Mouse (Mus musculus) retina, postnatal 1 day (tissue): ENCODE data around the gene Otulinl.
A peak's percentile ranks its signal among the peaks of the same experiment; 100 is the strongest.
"Not testable (repeated sequence)": the region's sequence is repeated elsewhere in the genome, so short reads cannot be mapped to it uniquely, and the experiment has no call there.

ENCODE experiments used
- DNase-seq: peaks from one replicate; pipeline ENCODE4 v3.0.0-alpha.2; 2012

The Otulinl gene

DNA sequence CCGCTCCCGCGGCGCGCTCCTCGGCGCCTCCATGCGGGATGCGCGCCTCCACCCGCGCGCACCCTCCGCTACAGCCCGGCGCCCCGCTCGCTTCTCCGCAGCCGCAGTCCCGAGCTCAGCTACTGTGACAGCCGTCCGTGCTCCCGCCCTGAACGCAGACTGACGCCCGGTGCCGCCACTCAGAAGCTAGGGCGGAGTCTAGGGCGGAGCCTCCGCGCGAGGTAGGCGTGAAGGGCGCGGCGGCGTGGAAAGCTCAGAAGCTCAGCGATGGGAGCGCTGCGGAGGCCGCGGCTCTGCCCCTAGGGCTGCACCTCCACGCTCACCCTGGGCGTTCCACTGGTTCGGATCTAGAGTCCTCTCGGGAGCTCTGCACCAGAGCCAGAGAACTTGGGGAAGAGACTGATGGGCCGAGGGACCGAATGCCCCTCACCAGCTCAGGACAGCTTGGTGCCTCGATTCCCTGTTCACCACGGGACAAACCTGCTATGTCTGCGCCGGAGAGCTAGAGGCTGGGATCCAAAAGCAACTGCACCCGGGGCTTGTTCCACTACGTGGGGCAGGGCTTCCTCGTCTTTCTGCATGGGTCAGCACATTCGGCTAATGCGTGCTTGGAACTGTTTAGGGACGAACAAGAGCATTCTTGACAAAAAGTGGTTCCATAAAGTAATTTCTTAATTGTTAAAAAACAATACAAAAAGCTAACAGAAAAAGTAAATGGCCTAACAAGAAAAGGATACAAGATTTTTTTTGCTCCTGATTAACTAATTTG, at the start of gene Otulinl:
TSS of gene Otulinl (minus strand) at position 161 of the 769 bp plus-strand sequence.
- DNase-seq, result peak; percentile 96

DNA sequence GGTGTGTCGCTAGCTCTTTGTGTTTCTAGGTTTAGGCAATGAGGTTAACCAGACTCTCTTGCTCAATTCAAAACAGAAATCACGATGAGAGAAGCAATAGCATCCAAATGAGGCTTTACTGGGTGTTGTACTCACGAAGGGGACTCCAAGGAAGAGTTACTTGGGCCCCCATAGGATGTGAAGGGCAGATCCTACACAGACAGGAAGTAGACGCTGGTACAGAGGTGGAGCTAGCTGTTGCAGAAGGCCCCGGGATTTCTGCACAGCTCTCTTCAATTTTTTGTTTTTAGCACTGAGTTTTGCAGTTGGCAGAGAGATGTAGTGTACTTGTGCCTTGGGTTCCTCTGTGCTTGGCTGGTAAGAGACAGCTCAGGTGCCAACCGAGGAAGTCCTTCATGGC, 44.8 kb upstream of the Otulinl start:
- no peak for DNase-seq

DNA sequence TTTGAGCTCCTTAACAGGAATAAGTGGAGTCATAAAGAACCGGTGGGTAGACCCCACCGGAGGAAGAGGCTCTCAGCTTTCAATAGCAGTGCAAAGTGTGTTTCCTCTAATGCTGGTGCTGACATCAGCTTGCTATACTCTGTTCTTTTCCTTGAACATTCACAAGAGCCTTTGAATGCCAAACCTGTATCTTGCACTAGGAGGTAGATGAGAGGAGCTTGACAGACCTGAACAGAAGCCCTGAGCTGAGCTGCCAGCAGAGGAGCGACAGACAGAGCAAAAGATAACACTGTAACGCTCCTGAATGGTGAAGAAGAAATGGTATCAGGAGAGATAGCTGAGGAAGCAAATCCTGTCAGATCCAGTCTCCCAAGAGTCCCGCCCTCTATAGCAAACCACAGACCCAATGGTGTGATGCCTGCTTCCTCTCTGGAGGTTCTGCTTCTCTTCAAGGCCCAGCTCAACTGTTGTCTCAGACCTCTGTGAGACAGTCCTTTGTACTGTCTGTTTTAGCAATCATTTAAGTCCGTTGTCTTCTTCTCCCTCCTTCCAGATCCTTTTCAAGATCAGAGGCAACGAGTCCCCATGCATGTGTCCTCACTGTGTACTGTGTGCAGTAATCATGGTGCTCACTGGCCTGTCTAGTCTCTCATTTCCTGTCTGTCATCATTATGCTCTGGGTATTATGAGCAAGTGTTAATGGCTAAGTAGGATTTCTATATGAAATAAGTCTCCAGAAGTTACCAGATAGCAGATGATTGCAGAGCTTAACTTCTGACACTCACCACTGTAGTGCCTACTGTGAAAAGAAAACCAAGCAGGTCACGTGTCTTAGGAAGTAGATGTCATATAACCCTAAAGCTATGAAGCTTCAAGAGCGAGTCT, 43.7 kb upstream of the Otulinl start:
- no peak for DNase-seq

DNA sequence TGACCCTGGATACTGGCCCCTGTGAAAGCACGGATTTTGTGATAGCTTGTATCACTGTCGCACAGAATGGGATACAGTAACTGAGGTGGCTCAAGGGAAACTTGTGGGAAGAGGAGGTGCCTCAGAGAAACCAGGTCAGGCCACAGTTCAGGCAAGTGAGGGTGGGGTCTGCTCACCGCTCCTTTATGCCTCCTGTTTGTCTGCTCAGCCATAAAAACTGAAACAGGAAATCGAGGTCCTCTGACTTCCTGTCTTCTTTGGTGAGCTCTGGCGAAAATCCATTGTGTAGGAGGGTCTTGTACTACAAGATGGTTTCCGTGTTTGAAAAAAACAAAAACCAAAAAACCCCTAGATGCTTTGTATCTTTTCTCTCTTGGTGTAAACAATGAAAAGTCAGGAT, 42.9 kb upstream of the Otulinl start:
- DNase-seq, result no peak

DNA sequence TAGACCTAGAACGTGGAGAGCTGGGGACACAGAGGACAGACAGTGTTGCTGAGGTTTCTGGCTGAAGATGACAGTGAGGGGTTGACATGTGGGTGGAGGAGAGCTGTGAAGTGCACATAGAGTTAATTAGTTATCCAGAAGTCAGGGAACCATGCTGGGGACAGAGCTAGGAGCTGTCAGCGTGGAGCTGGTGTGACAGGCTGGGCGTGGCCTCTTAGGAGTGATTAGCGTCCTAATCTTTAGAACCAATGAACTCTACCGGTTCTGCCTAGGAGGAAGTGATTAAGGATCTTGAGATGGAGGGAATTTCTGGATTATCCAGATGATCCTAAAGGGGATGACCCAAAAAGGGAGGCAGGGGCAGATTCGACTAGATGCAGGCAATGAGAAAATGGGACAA, 42.4 kb upstream of the Otulinl start:
- peak; percentile 60 for DNase-seq

DNA sequence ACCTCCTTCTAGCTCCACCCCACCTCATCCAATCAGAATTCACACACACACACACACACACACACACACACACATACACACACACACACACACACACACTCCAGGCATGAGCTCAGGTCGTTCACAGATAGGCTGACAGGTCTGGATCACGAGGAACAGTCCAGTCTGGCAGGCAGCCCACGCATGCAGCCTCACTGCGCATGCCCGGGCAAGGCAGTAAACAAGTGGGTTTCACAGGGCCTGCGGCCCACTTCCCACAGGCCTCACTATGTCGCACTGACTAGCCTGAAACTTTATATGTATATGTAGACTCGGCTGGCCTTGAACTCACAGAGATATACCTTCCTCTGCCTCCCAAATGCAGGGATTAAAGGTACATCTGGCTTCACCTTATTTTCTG, 38.9 kb upstream of the Otulinl start:
- not testable (repeated sequence) for DNase-seq

DNA sequence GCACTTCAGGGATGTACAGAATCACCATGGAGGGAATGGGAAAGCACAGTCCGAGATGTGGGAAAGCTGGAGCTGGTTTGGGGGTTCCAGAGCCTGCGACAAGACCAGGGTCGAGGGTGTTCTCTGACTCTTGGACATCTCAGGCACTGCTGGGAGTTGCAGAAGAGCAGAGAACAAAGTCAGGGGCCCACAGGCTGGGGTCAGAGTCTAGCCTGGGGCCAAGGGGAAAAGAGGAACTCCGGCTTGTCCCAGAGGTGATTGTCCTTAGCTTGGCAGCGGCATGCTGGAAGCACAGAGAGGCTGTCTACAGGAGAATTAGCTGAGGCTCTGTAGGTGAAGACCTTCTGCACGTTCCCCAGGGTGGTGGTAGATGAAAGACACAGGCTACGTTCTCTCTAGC, 37.3 kb upstream of the Otulinl start:
- no peak for DNase-seq

DNA sequence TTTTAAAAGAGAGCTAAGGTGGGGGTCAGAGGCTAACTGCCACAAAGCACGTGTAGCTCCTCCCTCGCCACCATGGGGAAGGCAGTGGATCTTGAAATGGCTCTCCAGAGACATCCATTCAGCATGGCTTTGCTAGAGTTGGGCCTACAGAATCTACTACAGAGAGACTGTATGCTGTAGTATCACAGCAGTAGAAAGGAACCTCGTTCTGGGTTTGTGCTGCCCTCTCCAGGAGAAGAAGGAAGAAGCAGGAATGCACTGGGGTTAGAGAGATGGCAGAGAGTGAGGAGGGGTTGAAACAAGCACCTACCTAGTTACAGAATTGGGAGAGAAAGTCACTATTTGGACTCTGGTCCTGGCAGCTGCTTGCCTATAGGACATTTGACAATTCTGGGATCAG, 34.0 kb upstream of the Otulinl start:
- DNase-seq, result peak; percentile 42

DNA sequence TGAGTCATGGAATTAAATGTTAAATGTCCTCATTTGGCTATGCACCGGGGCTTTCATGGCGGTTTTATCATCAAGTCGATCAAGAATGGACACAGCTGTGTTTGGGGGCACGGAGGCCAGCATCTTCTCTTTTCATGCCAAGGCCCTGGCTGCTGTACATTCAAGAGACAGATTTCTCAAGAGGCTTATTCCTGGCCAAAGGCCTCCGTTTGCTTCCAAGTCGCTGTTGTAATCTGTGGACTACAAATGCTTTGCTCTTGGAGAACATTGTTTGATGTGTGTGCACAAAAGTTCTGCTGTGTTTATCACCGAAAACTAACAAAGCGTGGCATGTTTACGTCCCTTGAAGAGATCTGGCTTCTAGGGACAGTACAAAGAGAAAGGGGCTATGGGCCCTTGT, 29.3 kb upstream of the Otulinl start:
- DNase-seq, result no peak

DNA sequence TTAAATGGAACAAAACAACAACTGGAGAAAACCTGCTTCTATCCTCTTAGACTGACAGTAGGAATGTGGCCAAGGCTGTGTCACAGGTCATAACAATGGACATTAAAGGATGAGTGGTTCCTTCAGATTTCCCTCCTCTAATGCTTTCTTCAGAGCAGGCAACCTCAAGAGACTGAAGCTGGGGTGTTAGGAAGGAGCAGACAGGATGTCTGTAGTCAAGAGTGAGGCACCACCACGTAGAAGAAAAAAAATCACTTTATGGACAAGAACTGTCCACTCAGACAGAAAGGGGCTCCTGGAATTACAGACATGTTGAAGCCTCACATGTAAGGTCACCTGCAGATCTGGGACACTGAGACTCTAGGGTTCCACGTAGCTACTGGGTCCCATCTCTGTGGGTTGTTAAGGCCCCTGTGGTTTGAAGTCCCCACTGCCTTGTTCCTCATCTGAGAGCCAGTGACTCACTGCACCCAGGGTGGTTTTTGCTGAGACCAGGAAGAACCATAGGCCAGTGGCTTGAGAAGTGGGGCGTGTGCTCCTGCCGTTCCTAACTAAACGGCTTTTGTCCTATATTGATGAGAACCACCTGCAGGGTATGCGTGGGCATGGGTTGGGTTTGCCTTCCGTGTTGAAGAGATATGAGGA, 27.7 kb upstream of the Otulinl start:
- DNase-seq, result no peak

DNA sequence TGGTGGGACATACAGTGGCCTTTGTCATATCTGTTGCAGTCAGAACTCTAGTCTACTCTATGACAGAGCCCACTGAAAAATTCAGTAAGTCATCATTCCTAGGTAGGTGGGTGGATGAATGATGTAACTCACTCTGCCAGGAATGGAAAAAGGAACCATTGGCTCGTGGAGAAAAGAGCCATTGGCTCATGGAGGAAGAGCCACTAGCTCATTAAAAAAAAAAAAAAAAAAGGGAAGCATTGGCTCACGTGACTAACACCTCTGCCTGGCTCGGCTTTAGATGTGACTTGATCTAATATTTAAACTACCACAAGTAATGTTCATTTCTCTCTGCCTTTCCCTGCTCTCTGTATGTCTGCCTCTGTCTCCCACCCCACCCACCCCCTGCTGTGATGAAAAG, 27.1 kb upstream of the Otulinl start:
- no peak for DNase-seq

DNA sequence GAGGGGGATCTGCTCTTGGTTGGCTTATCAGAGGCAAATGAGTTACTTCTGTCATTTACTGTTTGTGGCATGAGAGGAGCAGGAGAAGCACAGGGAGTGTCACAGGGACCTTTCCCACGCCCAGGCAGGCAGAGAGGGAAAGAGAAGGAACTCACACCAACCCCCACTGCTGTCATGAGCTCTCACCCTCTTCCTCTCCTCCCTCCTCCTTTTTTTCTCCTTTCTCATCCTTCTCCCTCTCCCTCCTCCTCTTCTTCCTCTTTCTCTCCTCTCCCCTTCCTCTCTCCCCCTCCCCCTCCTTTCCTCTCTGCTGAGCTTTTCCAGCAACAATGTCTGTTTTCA, 21.6 kb upstream of the Otulinl start:
- DNase-seq, result peak; percentile 21

DNA sequence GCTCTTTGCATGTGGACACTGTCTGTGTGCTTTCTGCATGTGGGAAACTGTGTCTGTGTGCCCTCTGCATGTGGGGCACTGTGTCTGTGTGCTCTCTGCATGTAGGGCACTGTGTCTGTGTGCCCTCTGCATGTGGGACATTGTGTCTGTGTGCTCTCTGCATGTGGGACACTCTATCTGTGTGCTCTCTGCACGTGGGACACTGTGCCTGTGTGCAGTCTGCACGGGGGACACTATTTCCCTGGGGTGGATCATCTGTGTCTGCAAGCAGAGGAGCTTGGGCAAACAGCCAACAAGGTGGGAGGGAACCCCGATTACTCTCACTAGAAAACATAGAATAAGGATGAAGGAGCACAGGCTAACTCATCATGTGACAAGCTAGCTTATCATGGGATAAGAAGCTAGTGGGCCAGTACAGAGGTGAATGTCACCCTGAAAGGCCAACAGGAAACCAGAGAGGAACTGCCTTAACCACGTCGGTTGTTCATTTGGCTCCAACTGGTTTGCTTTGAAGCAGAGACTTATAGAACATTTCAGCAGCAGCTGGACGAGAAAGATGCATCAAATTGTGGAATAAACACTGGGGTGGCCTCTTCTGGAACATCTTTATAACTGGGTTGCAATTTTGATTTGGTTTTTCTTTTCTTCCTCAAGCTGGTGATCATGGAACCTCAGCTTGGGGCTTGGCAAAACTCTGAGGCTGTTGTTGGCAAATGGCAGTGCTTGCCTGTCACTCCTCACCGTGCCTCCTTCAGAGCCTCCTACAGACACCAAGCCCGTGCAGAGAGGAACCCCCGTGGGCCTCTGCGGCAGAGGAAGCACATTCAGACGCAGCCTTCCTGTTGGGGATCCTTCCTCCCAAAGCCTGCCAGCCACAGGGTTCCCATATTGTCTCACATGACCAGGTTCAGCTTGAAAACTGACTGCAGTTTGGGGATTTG, 20.9 kb upstream of the Otulinl start:
- DNase-seq, result no peak

DNA sequence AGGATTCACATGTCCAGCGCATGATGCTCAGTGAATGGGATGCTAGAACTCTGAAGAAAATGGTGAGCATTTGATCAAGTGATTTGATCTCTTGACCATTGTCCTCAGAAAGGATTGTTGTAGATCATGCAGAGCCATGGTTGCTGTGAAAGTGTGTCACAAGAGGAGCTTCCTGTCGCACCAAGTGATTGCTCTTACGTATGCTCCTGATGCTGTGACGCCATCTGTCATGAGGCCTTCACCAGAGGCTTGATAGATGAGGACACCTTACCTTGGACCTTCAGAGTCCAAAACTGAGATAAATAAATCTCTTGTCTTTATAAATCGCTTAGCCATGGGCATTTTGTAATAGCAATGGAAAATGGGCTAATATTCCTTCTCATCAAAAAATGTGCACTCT, 16.3 kb upstream of the Otulinl start:
- DNase-seq, result no peak

DNA sequence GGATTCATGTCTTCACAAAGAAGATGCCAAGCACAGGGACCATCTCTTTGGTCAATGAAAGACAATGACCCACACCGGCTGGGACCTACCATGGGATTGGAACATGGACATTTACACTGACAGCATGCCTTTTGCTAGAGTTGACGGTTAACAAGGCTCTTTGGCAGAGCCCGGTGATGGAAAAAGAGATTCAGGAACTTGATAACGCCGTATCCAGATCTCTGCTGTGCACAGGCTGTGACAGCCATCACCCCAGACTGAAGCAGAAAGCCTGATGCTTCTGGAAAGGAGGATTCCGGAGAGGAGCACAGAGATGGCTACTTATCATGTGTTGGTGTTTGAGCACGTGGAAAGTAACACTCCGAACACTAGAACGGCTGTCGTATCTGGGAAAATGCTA, 11.9 kb upstream of the Otulinl start:
- no peak for DNase-seq

DNA sequence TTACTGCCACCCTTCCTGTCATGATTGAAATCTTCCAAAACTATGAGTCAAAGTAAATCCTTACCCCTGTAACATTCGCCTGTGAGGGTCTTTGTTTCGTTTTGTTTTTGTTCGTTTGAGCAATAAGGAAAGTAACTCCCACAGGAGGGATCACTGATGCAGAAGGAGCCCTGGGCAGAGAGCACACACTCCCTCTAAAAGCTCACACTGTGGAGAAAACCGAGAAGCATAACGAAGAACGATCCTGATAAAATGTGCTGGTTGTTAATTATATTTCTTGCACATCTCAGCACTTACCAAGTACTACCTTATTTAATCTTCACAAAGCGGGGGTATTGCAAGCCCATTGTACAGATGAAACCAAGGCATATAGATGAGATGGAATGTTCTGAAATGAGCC, 10.8 kb upstream of the Otulinl start:
- no peak for DNase-seq

DNA sequence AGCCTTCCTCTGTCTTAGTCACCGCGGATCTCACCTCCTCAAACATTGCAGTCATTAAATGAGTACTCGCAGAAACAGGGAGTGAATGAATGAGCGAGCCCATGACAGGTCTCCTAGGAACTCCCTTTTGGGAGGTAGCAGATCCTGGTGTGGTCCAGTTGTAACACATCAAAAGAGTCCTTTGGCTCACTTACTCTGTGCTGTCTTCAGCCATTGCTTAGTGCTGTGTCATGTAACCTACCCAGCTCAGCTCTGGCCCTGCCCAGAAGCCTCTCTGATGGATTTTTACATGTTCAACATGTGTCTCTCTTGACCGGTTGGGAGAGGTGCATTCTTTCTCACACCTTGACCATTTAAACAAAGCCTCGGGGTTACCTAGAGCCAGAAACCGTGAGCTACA, 9.8 kb upstream of the Otulinl start:
- no peak for DNase-seq

DNA sequence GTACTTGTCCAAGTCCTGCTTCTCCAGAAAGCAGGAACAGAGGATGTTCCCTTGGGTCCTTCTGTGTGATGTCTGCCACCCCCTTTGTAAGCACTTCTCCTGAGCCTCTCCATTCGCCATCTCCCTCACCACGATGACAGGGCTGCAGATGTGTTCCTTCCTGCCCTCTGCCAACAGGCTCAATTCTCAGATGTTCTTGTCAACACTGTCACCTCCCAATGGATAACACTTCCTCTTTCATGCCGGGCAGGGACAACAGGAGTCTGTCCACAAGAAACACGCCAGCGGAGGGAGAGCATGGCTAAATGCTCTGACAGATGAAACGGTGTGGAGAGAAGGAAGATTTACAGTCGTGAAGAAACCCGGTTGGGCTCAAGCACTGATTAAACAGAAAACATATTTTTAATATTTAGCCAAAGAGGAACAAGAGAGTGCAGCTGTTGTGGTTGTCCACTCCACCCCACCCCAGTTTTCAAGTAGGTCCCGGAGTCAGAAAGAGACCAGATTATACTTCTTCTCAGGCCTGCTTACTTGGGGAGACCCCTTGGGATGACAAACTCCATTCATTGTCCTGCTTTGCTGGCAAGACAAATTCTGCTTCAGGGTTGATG, 6.8 kb upstream of the Otulinl start:
- no peak for DNase-seq

DNA sequence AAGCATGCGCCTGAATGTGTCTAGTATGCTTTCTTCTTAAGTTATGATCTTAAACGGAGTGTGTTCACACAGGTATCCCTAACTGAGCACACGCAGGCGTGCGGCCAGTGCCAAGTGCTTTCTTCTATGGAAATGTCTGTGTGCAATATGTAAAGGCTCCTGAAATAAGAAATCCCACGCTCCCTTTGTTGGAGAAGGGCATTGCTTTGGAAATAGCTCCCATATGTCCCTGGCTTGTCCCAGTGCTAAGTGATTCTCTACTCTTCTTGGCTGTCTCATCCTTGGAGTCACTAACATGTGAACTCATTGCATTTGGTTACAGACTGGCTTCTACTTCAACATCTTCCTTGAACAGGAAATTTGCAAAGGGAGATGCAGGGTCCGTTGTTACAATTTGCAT, 3.4 kb upstream of the Otulinl start:
- DNase-seq, result no peak

DNA sequence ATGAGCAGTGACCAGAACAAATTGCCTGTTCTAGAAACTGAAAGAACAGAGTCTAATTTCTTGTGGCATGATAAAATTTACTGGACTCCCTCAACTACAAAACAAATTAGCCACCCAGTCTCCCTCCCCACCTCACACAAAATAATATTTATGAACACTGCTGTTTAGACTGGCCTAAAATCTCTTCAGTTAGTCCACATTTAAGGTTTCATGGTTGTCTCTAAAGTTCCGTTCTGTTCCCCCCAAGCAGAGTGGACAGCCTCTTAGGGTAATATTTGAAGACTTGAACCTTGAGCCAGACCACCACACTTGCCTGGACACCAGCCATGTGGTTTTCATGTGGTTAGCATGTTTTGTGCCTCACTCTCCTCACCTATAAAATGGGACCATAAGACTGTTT, 1.8 kb upstream of the Otulinl start:
- no peak for DNase-seq

DNA sequence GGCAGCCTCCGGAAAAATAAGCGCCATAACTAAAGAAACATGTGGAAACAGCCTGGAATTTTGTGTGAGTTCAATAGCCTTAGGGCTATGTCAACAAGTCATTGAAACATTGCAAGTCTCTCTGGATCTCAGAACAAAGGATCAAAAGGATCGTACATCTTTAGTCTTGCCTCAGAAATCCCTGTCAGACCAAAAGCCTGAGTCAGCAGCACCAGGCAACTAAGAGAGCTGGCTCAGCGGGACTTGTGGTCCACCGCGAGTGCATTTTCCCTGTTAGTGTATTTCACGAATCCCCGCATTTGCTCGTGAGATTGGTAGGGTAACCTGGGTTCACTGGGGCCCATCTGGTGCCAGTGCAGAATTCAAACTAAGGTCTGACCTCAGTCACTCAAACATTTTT, 1.2 kb upstream of the Otulinl start:
- DNase-seq, result peak; percentile 40

DNA sequence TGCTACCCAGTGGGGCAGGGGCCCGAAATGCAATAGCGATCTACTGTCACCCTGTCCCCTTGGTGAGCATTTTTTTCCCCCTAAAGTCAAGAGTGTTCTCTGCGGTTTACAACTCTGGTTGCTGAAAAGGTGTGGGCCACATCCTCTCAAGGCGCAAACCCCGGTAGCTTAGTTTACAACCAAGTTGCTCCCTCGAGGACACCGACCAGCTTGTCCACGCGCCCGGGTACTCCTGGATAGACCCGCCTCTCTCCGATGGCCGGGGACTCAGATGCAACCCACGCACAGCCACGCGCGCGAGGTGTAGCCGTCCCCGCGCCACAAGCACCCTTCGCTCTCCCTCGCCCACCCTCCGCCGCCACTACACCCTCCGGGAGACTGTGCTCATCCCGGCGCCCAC, 382 bp downstream of the Otulinl start:
- no peak for DNase-seq
